In genomic region chr2:157287542-157287941, GRCm38 (mm10) we compare ENCODE assay signal across 9 mouse cellular contexts. TPM values are rescaled to one million over a fixed set of nuclear protein-coding genes. Genes with fewer than 3 reads are reported as not detected.
DNase-seq lines count a peak whose midpoint lies in the region; ATAC-seq and TF ChIP-seq lines count a peak whose summit lies in the region.
"Had no signal": no experiment of that assay in that cellular context is flagged by ENCODE, and none has a peak within 500 bp of the region (broad histone marks: within the 10 kb centered on the region; RNA-seq: fewer than 3 reads in every experiment).

No protein-coding gene starts in this region.

- H3K36me3 ChIP-seq in midbrain, embryonic 11.5 days (ENCODE audit: control insufficient read depth, insufficient read depth, low read length), result peaks cover 18% of the 10 kb centered on the region
- H3K36me3 ChIP-seq in midbrain, embryonic 16.5 days (ENCODE audit: control insufficient read depth, insufficient read depth, low read length), result peaks cover 21% of the 10 kb centered on the region
- peaks cover 18% of the 10 kb centered on the region for H3K36me3 ChIP-seq in intestine, embryonic 16.5 days (ENCODE audit: control insufficient read depth, insufficient read depth, low read length)
- H3K36me3 ChIP-seq in liver, embryonic 14.5 days (replicated peaks; ENCODE audit: control insufficient read depth, insufficient read depth, low read depth), result peaks cover 62% of the 10 kb centered on the region

- no peak for ATAC-seq in midbrain, embryonic 11.5 days (ENCODE audit: low FRiP score)
- ATAC-seq in midbrain, embryonic 16.5 days, result no peak
- peak; percentile 62; the same call in 1 of the 2 replicates for ATAC-seq in intestine, embryonic 16.5 days
- no peak for ATAC-seq in liver, embryonic 14.5 days (ENCODE audit: insufficient read depth)

- no peak overlapping the region for H3K27ac ChIP-seq in midbrain, embryonic 11.5 days (ENCODE audit: low read depth, low read length)
- H3K27ac ChIP-seq in midbrain, embryonic 16.5 days (ENCODE audit: low read length), result no peak overlapping the region
- no peak overlapping the region for H3K27ac ChIP-seq in intestine, embryonic 16.5 days (ENCODE audit: low read length)
- no peak overlapping the region for H3K27ac ChIP-seq in liver, embryonic 14.5 days

- peak; percentile 88 for DNase-seq in midbrain, embryonic 11.5 days (ENCODE audit: low spot score, missing footprints)
- DNase-seq in T-cell, adult 2 months (ENCODE audit: low spot score), result peak; percentile 33
- peak; percentile 63 for DNase-seq in embryo, embryonic 11 days
- DNase-seq in liver, embryonic 14.5 days (ENCODE audit: low read depth in 3 of 3, low spot score in 3 of 3), result peak; percentile 23 to 30 (median 28)
- peak; percentile 25 for DNase-seq in right cerebral cortex, postnatal 14 days
- DNase-seq in gastrocnemius, postnatal 25 days, result no peak

- no peaks in the 10 kb centered on the region for H3K9me3 ChIP-seq in midbrain, embryonic 11.5 days (ENCODE audit: control insufficient read depth, low read length)
- no peaks in the 10 kb centered on the region for H3K9me3 ChIP-seq in midbrain, embryonic 16.5 days (replicated peaks; ENCODE audit: control insufficient read depth, low read length, poor library complexity, severe bottlenecking)
- H3K9me3 ChIP-seq in intestine, embryonic 16.5 days (ENCODE audit: control insufficient read depth, low read length), result no peaks in the 10 kb centered on the region
- H3K9me3 ChIP-seq in liver, embryonic 14.5 days (ENCODE audit: control insufficient read depth, low read length), result no peaks in the 10 kb centered on the region

- H3K9ac ChIP-seq in midbrain, embryonic 11.5 days (ENCODE audit: low read length), result no peak overlapping the region
- no peak overlapping the region for H3K9ac ChIP-seq in midbrain, embryonic 16.5 days (ENCODE audit: low read depth, low read length)
- no peak overlapping the region for H3K9ac ChIP-seq in intestine, embryonic 16.5 days (ENCODE audit: low read depth, low read length)
- no peak overlapping the region for H3K9ac ChIP-seq in liver, embryonic 14.5 days (replicated peaks)

- no peak overlapping the region for H3K4me2 ChIP-seq in midbrain, embryonic 11.5 days
- no peak overlapping the region for H3K4me2 ChIP-seq in midbrain, embryonic 16.5 days (ENCODE audit: low read length)
- H3K4me2 ChIP-seq in intestine, embryonic 16.5 days (ENCODE audit: low read depth, low read length), result no peak overlapping the region
- no peak overlapping the region for H3K4me2 ChIP-seq in liver, embryonic 14.5 days (ENCODE audit: low read depth)

- WGBS in midbrain, embryonic 11.5 days, result 39% methylated on average over 3 of the region's 3 CpGs
- WGBS in midbrain, embryonic 16.5 days, result 22% methylated on average over 3 of the region's 3 CpGs
- WGBS in intestine, embryonic 16.5 days, result 15% methylated on average over 3 of the region's 3 CpGs
- 17% methylated on average over 3 of the region's 3 CpGs for WGBS in liver, embryonic 14.5 days (ENCODE audit: insufficient replicate concordance)

- no peak for TF ChIP-seq EP300 in liver, embryonic 14.5 days (IDR thresholded peaks at IDR 0.05; ENCODE audit: low read depth)

- H3K4me1 ChIP-seq in midbrain, embryonic 11.5 days (ENCODE audit: control insufficient read depth, insufficient read depth, low read length), result no peaks in the 10 kb centered on the region
- no peaks in the 10 kb centered on the region for H3K4me1 ChIP-seq in midbrain, embryonic 16.5 days (ENCODE audit: control insufficient read depth, insufficient read depth, low read length)
- no peaks in the 10 kb centered on the region for H3K4me1 ChIP-seq in intestine, embryonic 16.5 days (ENCODE audit: control insufficient read depth, insufficient read depth, low read length)
- H3K4me1 ChIP-seq in liver, embryonic 14.5 days (replicated peaks; ENCODE audit: control insufficient read depth in 2 of 2, insufficient read depth in 2 of 2, low read length in 1 of 2), result peaks cover 3 to 8% of the 10 kb centered on the region in 2 experiments; a peak in 3 of 4 replicates

- peak; percentile 68 for TF ChIP-seq CTCF in liver, embryonic 14.5 days (IDR thresholded peaks at IDR 0.05; ENCODE audit: low read depth)

- no peaks in the 10 kb centered on the region for H3K27me3 ChIP-seq in midbrain, embryonic 11.5 days (ENCODE audit: control insufficient read depth, insufficient read depth, low read length)
- no peaks in the 10 kb centered on the region for H3K27me3 ChIP-seq in midbrain, embryonic 16.5 days (ENCODE audit: control insufficient read depth, insufficient read depth, low read depth, low read length)
- H3K27me3 ChIP-seq in intestine, embryonic 16.5 days (replicated peaks; ENCODE audit: control insufficient read depth, insufficient read depth, low read length), result no peaks in the 10 kb centered on the region
- no peaks in the 10 kb centered on the region for H3K27me3 ChIP-seq in liver, embryonic 14.5 days (ENCODE audit: control insufficient read depth, insufficient read depth, low read length)

- no peak overlapping the region for H3K4me3 ChIP-seq in midbrain, embryonic 11.5 days (ENCODE audit: low read depth, low read length)
- H3K4me3 ChIP-seq in midbrain, embryonic 16.5 days (ENCODE audit: low read depth, low read length), result no peak overlapping the region
- H3K4me3 ChIP-seq in intestine, embryonic 16.5 days (ENCODE audit: low read length), result no peak overlapping the region
- H3K4me3 ChIP-seq in liver, embryonic 14.5 days (ENCODE audit: insufficient read depth in 1 of 2, low read depth in 2 of 2, low read length in 2 of 2), result no peak overlapping the region
- H3K4me3 ChIP-seq: myocyte had no signal

RNA-seq across cellular contexts. Expression of gene Mroh8, which starts 8.2 kb away (rescaled TPM):
- polyA plus RNA-seq in midbrain, embryonic 11.5 days (2014; fragmentation: Nextera tagmentation; extraction: Ambion mirVana), result 0.43 and 0.68 TPM in 2 replicates
- 0.54 and 0.63 TPM in 2 replicates for polyA plus RNA-seq in midbrain, embryonic 16.5 days (2015; fragmentation: Nextera tagmentation; extraction: Ambion mirVana)
- polyA plus RNA-seq in intestine, embryonic 16.5 days (2015; fragmentation: Nextera tagmentation; extraction: Ambion mirVana), result 0.34 and 0.54 TPM in 2 replicates
- polyA plus RNA-seq in liver, embryonic 14.5 days (2012; rRNA removed), result 0.08 and 0.11 TPM in 2 replicates
- polyA plus RNA-seq in liver, embryonic 14.5 days (2014; fragmentation: Nextera tagmentation; extraction: Ambion mirVana), result 0.05 and 0.08 TPM in 2 replicates
- 1 to 10 TPM in 1 of 2 experiments, under 1 TPM in 1; 0.48 to 1.2 TPM for total RNA-seq in gastrocnemius, postnatal 25 days (2021)

RNA-seq across cellular contexts. Expression of gene Rpn2, which starts 8.7 kb away (rescaled TPM):
- polyA plus RNA-seq in midbrain, embryonic 11.5 days (2014; fragmentation: Nextera tagmentation; extraction: Ambion mirVana), result 234 and 237 TPM in 2 replicates
- polyA plus RNA-seq in midbrain, embryonic 16.5 days (2015; fragmentation: Nextera tagmentation; extraction: Ambion mirVana), result 207 and 225 TPM in 2 replicates
- 341 and 355 TPM in 2 replicates for polyA plus RNA-seq in intestine, embryonic 16.5 days (2015; fragmentation: Nextera tagmentation; extraction: Ambion mirVana)
- 95.9 and 98.5 TPM in 2 replicates for polyA plus RNA-seq in liver, embryonic 14.5 days (2012; rRNA removed)
- 128 and 140 TPM in 2 replicates for polyA plus RNA-seq in liver, embryonic 14.5 days (2014; fragmentation: Nextera tagmentation; extraction: Ambion mirVana)
- 10 to 100 TPM; 70.0 to 79.6 TPM for total RNA-seq in gastrocnemius, postnatal 25 days (2021)

RNA-seq across cellular contexts. Expression of gene Ghrh, which starts 59.8 kb away (rescaled TPM):
- 0.48 and 1.6 TPM in 2 replicates for polyA plus RNA-seq in midbrain, embryonic 11.5 days (2014; fragmentation: Nextera tagmentation; extraction: Ambion mirVana)
- polyA plus RNA-seq in midbrain, embryonic 16.5 days (2015; fragmentation: Nextera tagmentation; extraction: Ambion mirVana), result 2.6 and 2.7 TPM in 2 replicates
- polyA plus RNA-seq in intestine, embryonic 16.5 days (2015; fragmentation: Nextera tagmentation; extraction: Ambion mirVana), result 0.76 and 0.81 TPM in 2 replicates
- not detected in 2 replicates for polyA plus RNA-seq in liver, embryonic 14.5 days (2012; rRNA removed)
- polyA plus RNA-seq in liver, embryonic 14.5 days (2014; fragmentation: Nextera tagmentation; extraction: Ambion mirVana), result 0.22 TPM in 1 of 2 replicates, not detected in the other
- not detected for total RNA-seq in gastrocnemius, postnatal 25 days (2021)
- polyA plus RNA-seq: myocyte had no signal
